Mouse (Mus musculus) c-Kit-negative CD71-positive TER-119-positive erythroid progenitor cells, embryonic 14.5 days (primary cell): ENCODE measurements around the gene Clrn2.

Experiments
- DNase-seq: peaks from one replicate; pipeline ENCODE4 v3.0.0-alpha.2; 2013; ENCODE audit warnings: low read depth, low spot score

Gene Clrn2

DNA sequence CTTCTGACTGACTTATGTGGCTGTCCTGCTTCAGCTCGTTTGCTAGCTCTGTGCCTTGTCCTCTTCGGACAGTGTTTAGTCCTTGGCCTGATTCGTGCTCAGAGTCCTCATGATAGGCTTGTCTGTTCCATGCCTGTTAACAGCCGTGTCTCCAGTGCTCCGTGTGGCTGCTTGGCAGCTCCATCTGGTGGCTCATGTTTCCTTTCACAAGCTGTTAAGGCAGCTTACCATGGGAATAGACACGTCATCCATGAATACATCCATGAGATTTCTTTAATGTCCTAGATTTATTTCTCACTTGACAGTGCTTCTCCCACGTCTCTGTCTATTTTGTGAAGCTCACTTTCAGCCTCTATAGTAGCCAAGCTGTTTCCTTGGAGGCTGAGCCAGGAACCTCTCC, 56.5 kb downstream of the Clrn2 start:
- no peak for DNase-seq

- DNase-seq = no peak
Measured at GRCm38 (mm10) chr5:45512908-45513307, 59.4 kb downstream of the Clrn2 start.

GRCm38 (mm10) chr5:45513511-45513910, 60.0 kb downstream of the Clrn2 start:
- DNase-seq = no peak
